Mouse (Mus musculus) G1E-ER4 (cell line): ENCODE results near the gene Carnmt1. TPM values are rescaled to one million over a fixed set of nuclear protein-coding genes. Genes with fewer than 3 reads are reported as not detected.
A peak's percentile ranks its signal among the peaks of the same experiment; 100 is the strongest.

Source experiments
- GATA1 ChIP-seq: IDR thresholded peaks from one replicate; pipeline ENCODE4 v1.8.0; 2012; ENCODE audit warnings: low read length, inconsistent platforms
- polyA plus RNA-seq: library from polyadenylated mRNA; stranded (reverse); fragments of >175 nt; gene quantifications from 2 replicates; pipeline ENCODE4 v1.2.3, GENCODE M21; 2012

Carnmt1 gene
- polyA plus RNA-seq, 1 experiment: 26.6 TPM

GRCm38 (mm10) chr19:18673116-18673515 lies 2.6 kb downstream of the Carnmt1 start:
- TF ChIP-seq GATA1: no peak

GRCm38 (mm10) chr19:18682142-18682541 lies 11.6 kb downstream of the Carnmt1 start:
- no peak for TF ChIP-seq GATA1

GRCm38 (mm10) chr19:18687556-18687955 lies 17.0 kb downstream of the Carnmt1 start:
- TF ChIP-seq GATA1: no peak

- no peak for TF ChIP-seq GATA1
These were observed 21.6 kb downstream of the Carnmt1 start for GRCm38 (mm10) chr19:18692176-18692575.

GRCm38 (mm10) chr19:18692768-18693167 lies 22.2 kb downstream of the Carnmt1 start:
- no peak for TF ChIP-seq GATA1

- TF ChIP-seq GATA1: no peak
These were observed 24.6 kb downstream of the Carnmt1 start for GRCm38 (mm10) chr19:18695116-18695515.

- no peak for TF ChIP-seq GATA1
These were observed 25.0 kb downstream of the Carnmt1 start for GRCm38 (mm10) chr19:18695552-18695951.

- TF ChIP-seq GATA1: no peak
These were observed 37.5 kb downstream of the Carnmt1 start for GRCm38 (mm10) chr19:18708101-18708500.

- TF ChIP-seq GATA1: no peak
These were observed 40.3 kb downstream of the Carnmt1 start for GRCm38 (mm10) chr19:18710903-18711302.

GRCm38 (mm10) chr19:18711589-18711988 lies 41.0 kb downstream of the Carnmt1 start:
- TF ChIP-seq GATA1: no peak

GRCm38 (mm10) chr19:18712153-18712865 lies 41.7 kb downstream of the Carnmt1 start:
- TF ChIP-seq GATA1: peak; percentile 13

GRCm38 (mm10) chr19:18712866-18713300 lies 42.3 kb downstream of the Carnmt1 start, which contains the start of gene D030056L22Rik:
D030056L22Rik (plus strand) TSS chr19:18713193.
- TF ChIP-seq GATA1: no peak

GRCm38 (mm10) chr19:18716374-18716773 lies 45.8 kb downstream of the Carnmt1 start:
- TF ChIP-seq GATA1: no peak

GRCm38 (mm10) chr19:18720337-18720736 lies 49.8 kb downstream of the Carnmt1 start:
- no peak for TF ChIP-seq GATA1

- TF ChIP-seq GATA1: no peak
These were observed 54.6 kb downstream of the Carnmt1 start for GRCm38 (mm10) chr19:18725186-18725585.

- TF ChIP-seq GATA1: no peak
These were observed 59.7 kb downstream of the Carnmt1 start for GRCm38 (mm10) chr19:18730255-18730654.

- TF ChIP-seq GATA1: no peak
These were observed 60.5 kb downstream of the Carnmt1 start for GRCm38 (mm10) chr19:18731077-18731476.
